Mouse (Mus musculus) myocyte (in vitro differentiated cells): ENCODE data around the gene Olfr281.
"Not testable (repeated sequence)": the region's sequence is repeated elsewhere in the genome, so short reads cannot be mapped to it uniquely, and the experiment has no call there.

Experiments used
- POLR2A ChIP-seq: IDR thresholded peaks from one replicate; pipeline ENCODE4 v1.6.1; 2011; ENCODE audit warnings: low read depth, mild to moderate bottlenecking, control low read depth, moderate library complexity; ENCODE audit not compliant: insufficient read length
- TCF12 ChIP-seq: IDR thresholded peaks from one replicate; pipeline ENCODE4 v1.6.1; 2011; ENCODE audit warnings: mild to moderate bottlenecking, control low read depth; ENCODE audit not compliant: poor library complexity, insufficient read depth, severe bottlenecking

GRCm38 (mm10) chr15:98430925-98431324 lies 21.5 kb upstream of the Olfr281 start, which contains the start of gene Olfr282:
- not testable (repeated sequence) for TF ChIP-seq POLR2A, TCF12
